Mouse (Mus musculus): ENCODE measurements around the gene Olfr1250. TPM values are rescaled to one million over a fixed set of nuclear protein-coding genes. Genes with fewer than 3 reads are reported as not detected.
"Not testable (repeated sequence)": the region's sequence is repeated elsewhere in the genome, so short reads cannot be mapped to it uniquely, and the experiment has no call there.

Gene Olfr1250
- not detected in 2 replicates for polyA plus RNA-seq (2015; fragmentation: Nextera tagmentation; extraction: Ambion mirVana)

DNA sequence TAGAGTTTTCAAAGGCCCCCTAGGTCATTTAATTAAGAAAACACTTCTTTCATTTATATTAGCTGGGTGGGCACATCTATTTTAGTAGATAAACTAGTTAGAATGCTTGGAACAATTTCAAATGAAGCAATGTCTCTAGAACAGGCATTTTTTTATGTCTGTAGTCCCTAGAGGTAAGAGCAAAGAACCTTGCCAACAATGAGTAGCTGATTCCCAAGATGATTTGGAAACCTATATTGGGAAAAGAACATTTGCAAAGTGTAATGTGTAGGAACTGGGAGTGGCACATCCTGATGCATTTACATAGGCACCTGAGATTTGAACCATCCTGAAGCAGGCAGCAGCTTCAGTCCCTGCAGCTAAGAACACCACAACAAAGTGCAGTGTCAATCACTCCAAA lies at the start of gene Olfr1250:
Gene Olfr1250 (minus strand): TSS at position 101 of the 400 bp plus-strand sequence.
- Histone ChIP-seq H3K4me1 (replicated peaks) (no peaks in the 10 kb centered on the region), H3K36me3 (no peaks in the 10 kb centered on the region), H3K4me2 (no peak within 1 kb of the TSS), H3K27me3 (no peaks in the 10 kb centered on the region), H3K9me3 (replicated peaks) (no peaks in the 10 kb centered on the region), H3K27ac (no peak within 1 kb of the TSS), H3K4me3 (no peak within 1 kb of the TSS), H3K9ac (no peak within 1 kb of the TSS)
- no peak for ATAC-seq (replicated peaks; ENCODE audit: insufficient number of reproducible peaks, insufficient read depth, low FRiP score, low read depth)

DNA sequence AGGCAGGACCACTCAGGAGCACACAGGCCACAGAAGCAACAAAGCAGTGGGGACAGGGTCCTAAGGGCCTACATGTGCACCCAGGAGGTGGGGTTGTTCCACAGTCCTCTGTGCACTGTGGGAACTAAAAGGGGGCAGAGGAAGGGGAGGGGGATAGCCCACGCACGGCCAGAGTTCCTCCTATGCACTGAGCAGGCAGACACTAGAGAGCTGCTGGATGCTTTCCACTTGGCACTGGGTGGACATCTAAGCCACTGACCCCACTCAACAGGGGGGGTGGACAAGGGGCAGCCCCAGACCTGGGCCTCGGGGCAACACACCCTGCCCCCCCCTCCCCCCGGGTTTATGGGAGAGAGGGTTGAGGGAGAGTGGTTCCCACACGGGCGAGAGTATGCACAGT lies 30.7 kb upstream of the Olfr1250 start:
- H3K4me3 ChIP-seq, result no peak overlapping the region
- no peak overlapping the region for H3K27ac ChIP-seq
- H3K9ac ChIP-seq, result no peak overlapping the region
- 79% methylated on average over 6 of the region's 6 CpGs for WGBS
- no peaks in the 10 kb centered on the region for H3K27me3 ChIP-seq
- no peak overlapping the region for H3K4me2 ChIP-seq
- no peaks in the 10 kb centered on the region for H3K4me1 ChIP-seq (replicated peaks)
- no peaks in the 10 kb centered on the region for H3K36me3 ChIP-seq
- no peaks in the 10 kb centered on the region for H3K9me3 ChIP-seq (replicated peaks)
- ATAC-seq (replicated peaks; ENCODE audit: insufficient number of reproducible peaks, insufficient read depth, low FRiP score, low read depth), result no peak

- Histone ChIP-seq H3K27ac (no peak within 1 kb of the TSS), H3K4me1 (replicated peaks) (no peaks in the 10 kb centered on the region), H3K9me3 (replicated peaks) (no peaks in the 10 kb centered on the region), H3K4me2 (no peak within 1 kb of the TSS), H3K9ac (no peak within 1 kb of the TSS), H3K27me3 (no peaks in the 10 kb centered on the region), H3K4me3 (no peak within 1 kb of the TSS), H3K36me3 (no peaks in the 10 kb centered on the region)
- no peak for ATAC-seq (replicated peaks; ENCODE audit: insufficient number of reproducible peaks, insufficient read depth, low FRiP score, low read depth)
Measured at GRCm38 (mm10) chr2:89671836-89672235, 10.6 kb upstream of the Olfr1250 start, which contains the start of gene Olfr1251. Gene Olfr1251 (minus strand): TSS chr2:89671936.

DNA sequence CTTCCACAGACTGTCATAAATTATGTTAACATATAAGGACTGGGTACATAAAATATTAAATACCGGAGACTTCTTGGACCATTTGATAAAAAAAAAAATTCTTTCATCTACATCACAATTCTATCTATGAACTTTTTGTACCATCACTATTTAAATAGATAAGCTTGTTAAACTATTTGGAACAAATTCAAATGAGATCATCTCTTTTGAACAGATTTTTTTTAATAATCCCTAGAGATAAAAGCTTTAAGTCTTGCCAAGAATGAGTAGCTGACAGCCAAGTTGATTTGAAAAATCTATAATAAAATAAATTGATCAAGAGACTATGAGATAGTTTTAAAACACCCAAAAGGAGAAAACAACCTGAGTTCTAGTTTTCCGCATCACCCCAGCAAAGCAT lies 26.4 kb downstream of the Olfr1250 start, which contains the start of gene Olfr1249:
Gene Olfr1249 (minus strand): TSS at position 101 of the 400 bp plus-strand sequence.
- Histone ChIP-seq H3K9me3 (replicated peaks) (no peaks in the 10 kb centered on the region), H3K27me3 (no peaks in the 10 kb centered on the region), H3K4me2 (no peak within 1 kb of the TSS), H3K4me3 (no peak within 1 kb of the TSS), H3K9ac (no peak within 1 kb of the TSS), H3K36me3 (no peaks in the 10 kb centered on the region), H3K27ac (no peak within 1 kb of the TSS), H3K4me1 (replicated peaks) (no peaks in the 10 kb centered on the region)
- ATAC-seq (replicated peaks; ENCODE audit: insufficient number of reproducible peaks, insufficient read depth, low FRiP score, low read depth), result no peak
- 79% methylated on average over 2 of the region's 2 CpGs for WGBS

GRCm38 (mm10) chr2:89618145-89618544 lies 43.1 kb downstream of the Olfr1250 start, which contains the start of gene Olfr1248:
Gene Olfr1248 (minus strand): TSS chr2:89618245.
- H3K4me1 ChIP-seq (replicated peaks); H3K9me3 ChIP-seq (replicated peaks); H3K4me2 ChIP-seq; ATAC-seq (replicated peaks; ENCODE audit: insufficient number of reproducible peaks, insufficient read depth, low FRiP score, low read depth); H3K27ac ChIP-seq; H3K36me3 ChIP-seq; H3K4me3 ChIP-seq; H3K9ac ChIP-seq; H3K27me3 ChIP-seq: not testable (repeated sequence)
- WGBS, result 96% methylated on average over 1 of the region's 1 CpGs

DNA sequence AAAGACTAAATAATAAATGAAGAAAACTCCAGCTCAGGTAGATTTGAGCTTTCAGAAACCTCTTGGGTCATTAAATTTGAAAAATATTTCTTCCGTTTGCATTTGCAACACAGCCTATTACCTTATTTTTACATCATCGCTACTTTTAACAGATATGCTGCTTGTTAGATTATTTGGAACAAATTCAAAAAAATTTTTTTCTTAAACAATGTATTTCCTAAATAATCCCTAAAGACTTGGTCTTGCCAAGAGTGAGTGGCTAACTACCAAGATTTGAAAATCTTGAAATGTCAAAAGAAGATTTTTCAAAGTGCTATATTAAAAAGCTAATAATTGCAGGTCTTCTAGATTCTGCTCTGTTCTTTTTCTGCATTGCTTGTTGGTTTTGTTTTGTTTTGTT lies 47.2 kb downstream of the Olfr1250 start, which contains the start of gene Olfr1247:
Gene Olfr1247 (minus strand): TSS at position 101 of the 400 bp plus-strand sequence.
- Histone ChIP-seq H3K4me2 (no peak within 1 kb of the TSS), H3K27ac (no peak within 1 kb of the TSS), H3K36me3 (no peaks in the 10 kb centered on the region), H3K9me3 (replicated peaks) (no peaks in the 10 kb centered on the region), H3K4me3 (no peak within 1 kb of the TSS), H3K4me1 (replicated peaks) (no peaks in the 10 kb centered on the region), H3K27me3 (no peaks in the 10 kb centered on the region), H3K9ac (no peak within 1 kb of the TSS)
- ATAC-seq (replicated peaks; ENCODE audit: insufficient number of reproducible peaks, insufficient read depth, low FRiP score, low read depth), result no peak
- WGBS, result 73% methylated on average over 2 of the region's 2 CpGs

Other genes with a start within 250 kb of the Olfr1250 start
- gene Olfr1239, start 241.1 kb downstream of the Olfr1250 start, polyA plus RNA-seq (2015; fragmentation: Nextera tagmentation; extraction: Ambion mirVana), result not detected in 2 replicates
- gene Olfr1240, start 218.5 kb downstream of the Olfr1250 start, polyA plus RNA-seq (2015; fragmentation: Nextera tagmentation; extraction: Ambion mirVana), result not detected in 2 replicates
- not detected in 2 replicates for gene Olfr1241, start 174.3 kb downstream of the Olfr1250 start, polyA plus RNA-seq (2015; fragmentation: Nextera tagmentation; extraction: Ambion mirVana)
- not detected in 2 replicates for gene Olfr1242, start 163.1 kb downstream of the Olfr1250 start, polyA plus RNA-seq (2015; fragmentation: Nextera tagmentation; extraction: Ambion mirVana)
- not detected in 2 replicates for gene Olfr1243, start 130.0 kb downstream of the Olfr1250 start, polyA plus RNA-seq (2015; fragmentation: Nextera tagmentation; extraction: Ambion mirVana)
- gene Olfr1245, start 83.0 kb downstream of the Olfr1250 start, polyA plus RNA-seq (2015; fragmentation: Nextera tagmentation; extraction: Ambion mirVana), result not detected in 2 replicates
- gene Olfr1246, start 68.3 kb downstream of the Olfr1250 start, polyA plus RNA-seq (2015; fragmentation: Nextera tagmentation; extraction: Ambion mirVana), result not detected in 2 replicates
- not detected in 2 replicates for gene Olfr1247, start 47.3 kb downstream of the Olfr1250 start, polyA plus RNA-seq (2015; fragmentation: Nextera tagmentation; extraction: Ambion mirVana)
- not detected in 2 replicates for gene Olfr1248, start 43.2 kb downstream of the Olfr1250 start, polyA plus RNA-seq (2015; fragmentation: Nextera tagmentation; extraction: Ambion mirVana)
- not detected in 2 replicates for gene Olfr1249, start 26.5 kb downstream of the Olfr1250 start, polyA plus RNA-seq (2015; fragmentation: Nextera tagmentation; extraction: Ambion mirVana)
- gene Olfr1251, start 10.5 kb upstream of the Olfr1250 start, polyA plus RNA-seq (2015; fragmentation: Nextera tagmentation; extraction: Ambion mirVana), result not detected in 2 replicates
- not detected in 2 replicates for gene Olfr1252, start 63.5 kb upstream of the Olfr1250 start, polyA plus RNA-seq (2015; fragmentation: Nextera tagmentation; extraction: Ambion mirVana)
- not detected in 2 replicates for gene Olfr1253, start 95.6 kb upstream of the Olfr1250 start, polyA plus RNA-seq (2015; fragmentation: Nextera tagmentation; extraction: Ambion mirVana)
- gene Olfr1254, start 132.2 kb upstream of the Olfr1250 start, polyA plus RNA-seq (2015; fragmentation: Nextera tagmentation; extraction: Ambion mirVana), result not detected in 2 replicates
- gene Olfr1255, start 150.6 kb upstream of the Olfr1250 start, polyA plus RNA-seq (2015; fragmentation: Nextera tagmentation; extraction: Ambion mirVana), result not detected in 2 replicates
- not detected in 2 replicates for gene Olfr1256, start 180.1 kb upstream of the Olfr1250 start, polyA plus RNA-seq (2015; fragmentation: Nextera tagmentation; extraction: Ambion mirVana)
- not detected in 2 replicates for gene Olfr48, start 186.7 kb upstream of the Olfr1250 start, polyA plus RNA-seq (2015; fragmentation: Nextera tagmentation; extraction: Ambion mirVana)
- not detected in 2 replicates for gene Olfr1257, start 217.0 kb upstream of the Olfr1250 start, polyA plus RNA-seq (2015; fragmentation: Nextera tagmentation; extraction: Ambion mirVana)

Measured in heart, embryonic 15.5 days (tissue).